Mouse (Mus musculus): ENCODE measurements around the gene Ssx2ip. TPM values are rescaled to one million over a fixed set of nuclear protein-coding genes. Genes with fewer than 3 reads are reported as not detected.

Gene Ssx2ip
- total and polyA plus RNA-seq, 2 experiments from 2014 or later: 19.4 to 26.3 TPM

DNA sequence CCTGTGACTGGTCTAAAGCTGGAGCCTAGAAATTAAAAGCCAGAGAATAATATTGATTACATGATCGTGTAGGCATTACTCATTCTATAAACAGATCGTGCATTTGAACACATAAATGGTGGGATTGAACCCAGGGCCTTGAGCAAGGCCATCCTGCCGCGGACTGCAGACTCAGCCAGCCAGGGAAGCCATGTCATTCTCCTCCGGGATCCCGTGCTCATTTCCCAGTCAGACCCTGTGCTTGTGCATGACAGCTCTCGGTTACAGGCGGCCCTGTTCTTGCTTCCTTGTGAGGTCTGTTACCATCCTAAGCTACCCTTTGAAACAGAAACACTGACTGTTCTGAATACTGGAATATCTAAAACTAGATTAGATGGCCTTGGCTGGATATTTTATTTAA lies 30.2 kb downstream of the Ssx2ip start:
- 92% methylated on average over 8 of the region's 8 CpGs for WGBS
- Histone ChIP-seq H3K4me1 (ENCODE audit: insufficient read depth, low read length) (no peaks in the 10 kb centered on the region), H3K27me3 (ENCODE audit: insufficient read depth, low read length) (no peaks in the 10 kb centered on the region), H3K9ac (replicated peaks; ENCODE audit: low read length, poor library complexity, severe bottlenecking) (no peak overlapping the region), H3K36me3 (ENCODE audit: insufficient read depth, low read length) (peaks cover 46% of the 10 kb centered on the region), H3K9me3 (ENCODE audit: low read length) (no peaks in the 10 kb centered on the region), H3K4me3 (ENCODE audit: low read depth, low read length) (no peak overlapping the region), H3K27ac (ENCODE audit: low read depth, low read length) (no peak overlapping the region), H3K4me2 (ENCODE audit: low read depth, low read length, poor library complexity, severe bottlenecking) (no peak overlapping the region)
- no peak for TF ChIP-seq CTCF (IDR thresholded peaks at IDR 0.05)
- DNase-seq (ENCODE audit: low spot score) (no peak), ATAC-seq (ENCODE audit: low FRiP score) (no peak)

DNA sequence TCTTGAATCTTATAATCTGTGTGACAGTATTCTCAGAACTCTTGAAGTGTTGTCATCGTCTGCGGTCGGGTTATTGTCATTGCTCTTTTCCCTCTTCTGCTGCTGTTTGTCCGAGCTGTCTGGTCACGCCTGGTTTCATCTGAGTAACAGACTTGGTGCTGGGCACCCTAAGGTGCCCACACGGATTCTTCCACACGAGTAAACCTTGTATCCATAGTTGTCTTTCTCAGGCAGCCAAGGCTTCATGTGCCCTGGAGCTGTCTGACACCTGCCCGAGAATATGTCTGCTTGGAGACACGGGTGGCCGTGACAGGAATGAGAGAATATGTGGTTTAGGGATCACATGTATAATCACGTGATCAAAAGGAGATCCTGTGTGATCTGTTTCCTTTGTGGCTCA lies 31.1 kb downstream of the Ssx2ip start:
- H3K4me3 ChIP-seq (ENCODE audit: low read depth, low read length): no peak overlapping the region
- no peaks in the 10 kb centered on the region for H3K27me3 ChIP-seq (ENCODE audit: insufficient read depth, low read length)
- H3K36me3 ChIP-seq (ENCODE audit: insufficient read depth, low read length): peaks cover 51% of the 10 kb centered on the region
- no peaks in the 10 kb centered on the region for H3K9me3 ChIP-seq (ENCODE audit: low read length)
- no peak overlapping the region for H3K4me2 ChIP-seq (ENCODE audit: low read depth, low read length, poor library complexity, severe bottlenecking)
- H3K9ac ChIP-seq (replicated peaks; ENCODE audit: low read length, poor library complexity, severe bottlenecking): no peak overlapping the region
- H3K27ac ChIP-seq (ENCODE audit: low read depth, low read length): no peak overlapping the region
- no peaks in the 10 kb centered on the region for H3K4me1 ChIP-seq (ENCODE audit: insufficient read depth, low read length)
- ATAC-seq (ENCODE audit: low FRiP score) (no peak), DNase-seq (ENCODE audit: low spot score) (no peak)
- 92% methylated on average over 11 of the region's 11 CpGs for WGBS
- no peak for TF ChIP-seq CTCF (IDR thresholded peaks at IDR 0.05)

DNA sequence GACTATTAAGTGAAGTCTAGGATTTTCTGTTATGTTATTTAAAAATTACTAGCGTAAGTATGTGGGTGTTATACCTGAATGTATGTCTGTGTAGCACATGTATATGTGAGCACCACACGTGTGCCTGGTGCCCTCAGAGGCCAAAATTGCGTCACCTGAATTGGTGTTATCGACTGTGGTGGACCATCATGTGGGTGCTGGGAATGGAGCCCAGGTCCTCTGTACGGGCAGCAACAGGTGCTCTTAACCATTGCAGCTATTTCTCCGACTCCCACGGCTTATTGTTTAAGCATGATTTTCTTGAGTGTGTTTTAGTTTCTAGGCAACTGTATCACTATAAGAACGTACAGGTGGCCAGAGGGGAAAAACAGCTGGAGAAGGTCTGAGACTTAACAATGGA lies 31.7 kb downstream of the Ssx2ip start:
- Histone ChIP-seq H3K27me3 (ENCODE audit: insufficient read depth, low read length) (no peaks in the 10 kb centered on the region), H3K4me3 (ENCODE audit: low read depth, low read length) (no peak overlapping the region), H3K4me2 (ENCODE audit: low read depth, low read length, poor library complexity, severe bottlenecking) (no peak overlapping the region), H3K4me1 (ENCODE audit: insufficient read depth, low read length) (no peaks in the 10 kb centered on the region), H3K9ac (replicated peaks; ENCODE audit: low read length, poor library complexity, severe bottlenecking) (no peak overlapping the region), H3K9me3 (ENCODE audit: low read length) (no peaks in the 10 kb centered on the region), H3K36me3 (ENCODE audit: insufficient read depth, low read length) (peaks cover 51% of the 10 kb centered on the region), H3K27ac (ENCODE audit: low read depth, low read length) (no peak overlapping the region)
- no peak for TF ChIP-seq CTCF (IDR thresholded peaks at IDR 0.05)
- WGBS: 93% methylated on average over 8 of the region's 8 CpGs
- ATAC-seq (ENCODE audit: low FRiP score) (no peak), DNase-seq (ENCODE audit: low spot score) (no peak)

DNA sequence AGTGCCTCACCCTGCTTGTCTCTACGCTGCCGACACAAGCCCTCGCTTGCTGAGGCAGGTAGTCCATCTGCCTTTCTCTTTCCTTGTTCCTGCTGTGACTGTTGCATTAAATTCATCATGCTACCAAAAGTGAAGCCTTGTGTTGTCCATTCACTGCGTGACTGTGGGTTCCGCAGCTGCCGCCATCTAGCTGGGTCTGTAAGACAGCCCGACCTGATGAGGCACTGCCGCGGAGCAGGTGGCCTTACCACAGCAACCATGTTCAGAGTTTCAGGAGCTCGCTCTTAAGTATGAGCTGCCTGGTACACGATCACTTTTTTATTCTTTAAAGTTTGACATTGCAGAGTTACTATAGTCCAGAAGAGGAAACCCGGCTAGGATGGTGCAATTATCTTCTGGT lies 35.6 kb downstream of the Ssx2ip start:
- Histone ChIP-seq H3K36me3 (ENCODE audit: insufficient read depth, low read length) (peaks cover 27% of the 10 kb centered on the region), H3K27ac (ENCODE audit: low read depth, low read length) (no peak overlapping the region), H3K27me3 (ENCODE audit: insufficient read depth, low read length) (no peaks in the 10 kb centered on the region), H3K4me1 (ENCODE audit: insufficient read depth, low read length) (no peaks in the 10 kb centered on the region), H3K9me3 (ENCODE audit: low read length) (no peaks in the 10 kb centered on the region), H3K4me3 (ENCODE audit: low read depth, low read length) (no peak overlapping the region), H3K9ac (replicated peaks; ENCODE audit: low read length, poor library complexity, severe bottlenecking) (no peak overlapping the region), H3K4me2 (ENCODE audit: low read depth, low read length, poor library complexity, severe bottlenecking) (no peak overlapping the region)
- DNase-seq (ENCODE audit: low spot score): no peak
- ATAC-seq (ENCODE audit: low FRiP score): no peak
- 95% methylated on average over 12 of the region's 12 CpGs for WGBS
- TF ChIP-seq CTCF (IDR thresholded peaks at IDR 0.05): no peak

DNA sequence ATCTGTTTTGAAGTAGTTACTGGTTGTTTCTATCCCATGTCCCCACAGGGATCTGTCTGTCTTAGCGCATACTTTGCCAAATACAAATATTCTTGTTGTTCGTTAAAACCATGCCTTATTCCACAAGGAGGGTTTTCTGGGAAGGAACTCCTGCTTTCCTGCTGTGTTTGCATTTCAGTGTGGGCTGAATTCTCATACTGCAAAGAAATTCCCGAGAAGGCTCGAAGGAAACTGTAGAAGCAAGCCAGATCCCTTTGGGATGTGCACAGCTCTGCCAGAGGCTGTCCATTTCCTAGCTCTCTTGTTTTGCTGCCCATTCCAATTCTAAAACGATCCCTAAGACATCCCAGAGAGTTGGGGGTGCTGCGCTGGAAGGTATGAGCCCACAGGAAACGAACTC lies 36.0 kb downstream of the Ssx2ip start:
- WGBS: 84% methylated on average over 7 of the region's 7 CpGs
- no peak for TF ChIP-seq CTCF (IDR thresholded peaks at IDR 0.05)
- Histone ChIP-seq H3K27me3 (ENCODE audit: insufficient read depth, low read length) (no peaks in the 10 kb centered on the region), H3K36me3 (ENCODE audit: insufficient read depth, low read length) (peaks cover 27% of the 10 kb centered on the region), H3K4me2 (ENCODE audit: low read depth, low read length, poor library complexity, severe bottlenecking) (no peak overlapping the region), H3K27ac (ENCODE audit: low read depth, low read length) (no peak overlapping the region), H3K4me1 (ENCODE audit: insufficient read depth, low read length) (no peaks in the 10 kb centered on the region), H3K4me3 (ENCODE audit: low read depth, low read length) (no peak overlapping the region), H3K9me3 (ENCODE audit: low read length) (no peaks in the 10 kb centered on the region), H3K9ac (replicated peaks; ENCODE audit: low read length, poor library complexity, severe bottlenecking) (no peak overlapping the region)
- DNase-seq (ENCODE audit: low spot score) (no peak), ATAC-seq (ENCODE audit: low FRiP score) (no peak)

DNA sequence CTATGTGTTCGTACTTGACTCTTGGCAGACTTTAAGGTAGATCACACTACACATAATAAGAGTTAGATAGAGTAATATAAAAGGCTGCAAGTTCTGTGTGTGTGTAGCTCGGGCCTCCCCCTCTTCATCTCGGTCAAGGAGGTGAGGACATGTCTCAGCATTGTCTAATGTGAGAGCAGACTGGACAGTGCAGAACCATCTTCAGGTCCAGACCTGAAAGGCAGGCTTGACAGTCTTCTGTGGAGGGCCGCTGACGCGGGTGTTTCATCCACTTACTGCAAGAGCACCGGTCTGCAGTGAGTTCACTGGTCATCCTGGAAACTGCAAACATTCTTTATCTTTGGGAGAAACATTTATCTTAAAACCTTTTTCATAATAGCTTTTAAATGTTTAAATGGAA lies 38.0 kb downstream of the Ssx2ip start:
- no peak overlapping the region for H3K4me2 ChIP-seq (ENCODE audit: low read depth, low read length, poor library complexity, severe bottlenecking)
- no peaks in the 10 kb centered on the region for H3K27me3 ChIP-seq (ENCODE audit: insufficient read depth, low read length)
- no peak for TF ChIP-seq CTCF (IDR thresholded peaks at IDR 0.05)
- H3K9me3 ChIP-seq (ENCODE audit: low read length): no peaks in the 10 kb centered on the region
- no peak for ATAC-seq (ENCODE audit: low FRiP score)
- H3K4me3 ChIP-seq (ENCODE audit: low read depth, low read length): no peak overlapping the region
- H3K4me1 ChIP-seq (ENCODE audit: insufficient read depth, low read length): no peaks in the 10 kb centered on the region
- no peak overlapping the region for H3K27ac ChIP-seq (ENCODE audit: low read depth, low read length)
- no peak overlapping the region for H3K9ac ChIP-seq (replicated peaks; ENCODE audit: low read length, poor library complexity, severe bottlenecking)
- H3K36me3 ChIP-seq (ENCODE audit: insufficient read depth, low read length): peaks cover 19% of the 10 kb centered on the region
- no peak for DNase-seq (ENCODE audit: low spot score)
- WGBS: 91% methylated on average over 7 of the region's 7 CpGs
